Mouse (Mus musculus) forebrain, embryonic 12.5 days (tissue): ENCODE results near the gene Rsad2. TPM values are rescaled to one million over a fixed set of nuclear protein-coding genes. Genes with fewer than 3 reads are reported as not detected.
"Not testable (repeated sequence)": the region's sequence is repeated elsewhere in the genome, so short reads cannot be mapped to it uniquely, and the experiment has no call there.

ENCODE experiments used
- ATAC-seq: fragments of 200-750 bp; cut with Nextera tagmentation; 2 replicates; pipeline ENCODE4 v1.8.0; 2017; ENCODE audit warnings: moderate TSS enrichment; ENCODE audit not compliant: low FRiP score
- H3K27ac ChIP-seq: fragments of 300-500 bp; sonication (generic); 2 replicates; pipeline ENCODE4 v1.5.1; 2016; ENCODE audit warnings: mild to moderate bottlenecking
- H3K27me3 ChIP-seq: fragments of 300-500 bp; sonication (generic); 2 replicates; pipeline ENCODE4 v1.6.1; 2016; ENCODE audit warnings: mild to moderate bottlenecking
- H3K36me3 ChIP-seq: fragments of 300-500 bp; sonication (generic); replicated peaks from 2 replicates; pipeline ENCODE4 v1.6.1; 2016; ENCODE audit warnings: mild to moderate bottlenecking
- H3K4me1 ChIP-seq: fragments of 300-500 bp; sonication (generic); 2 replicates; pipeline ENCODE4 v1.6.1; 2016
- H3K4me2 ChIP-seq: fragments of 300-500 bp; sonication (generic); 2 replicates; pipeline ENCODE4 v1.6.1; 2016; ENCODE audit warnings: mild to moderate bottlenecking, moderate library complexity
- H3K4me3 ChIP-seq: fragments of 300-500 bp; sonication (generic); replicated peaks from 2 replicates; pipeline ENCODE4 v1.5.1; 2016; ENCODE audit warnings: mild to moderate bottlenecking
- H3K9ac ChIP-seq: fragments of 300-500 bp; sonication (generic); 2 replicates; pipeline ENCODE4 v1.6.1; 2016; ENCODE audit warnings: mild to moderate bottlenecking
- H3K9me3 ChIP-seq: fragments of 300-500 bp; sonication (generic); 2 replicates; pipeline ENCODE4 v1.6.1; 2016
- WGBS: fragments of 180-500 bp; shearing (Covaris S2); methylation state at CpG from one replicate; pipeline ENCODE4 v1.1.7; 2016; 5-methylcytosine and 5-hydroxymethylcytosine counted together
- polyA plus RNA-seq: library from polyadenylated mRNA; unstranded; fragments of >200 nt; fragmentation: Nextera tagmentation; extraction: Ambion mirVana; gene quantifications from 2 replicates; pipeline ENCODE4 v1.2.1, GENCODE M21; 2016

Rsad2 gene
- polyA plus RNA-seq = 0.36 and 0.79 TPM in 2 replicates

- Histone ChIP-seq H3K27ac (no peak within 1 kb of the TSS), H3K4me3 (no peak within 1 kb of the TSS), H3K27me3 (no peaks in the 10 kb centered on the region), H3K4me2 (0 out of 2 replicates have a peak within 1 kb of the TSS, but pooled peaks have one; percentile 10), H3K4me1 (peaks cover 7% of the 10 kb centered on the region), H3K36me3 (no peaks in the 10 kb centered on the region), H3K9ac (no peak within 1 kb of the TSS), H3K9me3 (no peaks in the 10 kb centered on the region)
- no peak for ATAC-seq
- WGBS = 55% methylated on average over 13 of the region's 13 CpGs
Measured at GRCm38 (mm10) chr12:26456028-26456698, at the start of gene Rsad2. Gene Rsad2 (minus strand): TSS chr12:26456452.

- ATAC-seq = no peak
- 89% methylated on average over 3 of the region's 3 CpGs for WGBS
Measured at GRCm38 (mm10) chr12:26501042-26501441, 44.8 kb upstream of the Rsad2 start.

GRCm38 (mm10) chr12:26489942-26490341, 33.7 kb upstream of the Rsad2 start:
- no peak overlapping the region for H3K4me3 ChIP-seq
- WGBS = 85% methylated on average over 1 of the region's 1 CpGs
- H3K4me2 ChIP-seq = no peak overlapping the region
- no peaks in the 10 kb centered on the region for H3K9me3 ChIP-seq
- H3K4me1 ChIP-seq = peaks cover 11% of the 10 kb centered on the region
- H3K9ac ChIP-seq = no peak overlapping the region
- H3K27me3 ChIP-seq = peaks cover 12% of the 10 kb centered on the region
- no peaks in the 10 kb centered on the region for H3K36me3 ChIP-seq
- H3K27ac ChIP-seq = no peak overlapping the region
- no peak for ATAC-seq

More at GRCm38 (mm10) chr12:26501042-26501441, 44.8 kb upstream of the Rsad2 start:
- Histone ChIP-seq H3K9ac (no peak overlapping the region), H3K27me3 (no peaks in the 10 kb centered on the region; the same call in 1 of the 2 replicates), H3K4me3 (no peak overlapping the region), H3K4me2 (no peak overlapping the region), H3K9me3 (no peaks in the 10 kb centered on the region), H3K27ac (no peak overlapping the region), H3K36me3 (no peaks in the 10 kb centered on the region), H3K4me1 (no peaks in the 10 kb centered on the region)

- no peak overlapping the region for H3K4me3 ChIP-seq
- no peak overlapping the region for H3K9ac ChIP-seq
- no peaks in the 10 kb centered on the region for H3K9me3 ChIP-seq
- 27% methylated on average over 5 of the region's 5 CpGs for WGBS
- H3K27ac ChIP-seq = no peak overlapping the region
- peaks cover 12% of the 10 kb centered on the region for H3K27me3 ChIP-seq
- peak; percentile 36; the same call in 1 of the 2 replicates for ATAC-seq
- no peaks in the 10 kb centered on the region for H3K36me3 ChIP-seq
- H3K4me1 ChIP-seq = peaks cover 11% of the 10 kb centered on the region
- H3K4me2 ChIP-seq = no peak overlapping the region
Measured at GRCm38 (mm10) chr12:26488617-26489274, 32.5 kb upstream of the Rsad2 start.

- peak; percentile 78 for ATAC-seq
- no peak overlapping the region for H3K4me3 ChIP-seq
- WGBS = 40% methylated on average over 14 of the region's 14 CpGs
Measured at GRCm38 (mm10) chr12:26487874-26488616, 31.8 kb upstream of the Rsad2 start.

GRCm38 (mm10) chr12:26485738-26486580, 29.7 kb upstream of the Rsad2 start:
- not testable (repeated sequence) for H3K4me3 ChIP-seq, H3K9me3 ChIP-seq, H3K4me2 ChIP-seq, H3K9ac ChIP-seq, H3K27ac ChIP-seq, ATAC-seq, H3K36me3 ChIP-seq
- Histone ChIP-seq H3K4me1 (peaks cover 11% of the 10 kb centered on the region), H3K27me3 (peaks cover 12% of the 10 kb centered on the region)
- 94% methylated on average over 12 of the region's 12 CpGs for WGBS

More at GRCm38 (mm10) chr12:26487874-26488616, 31.8 kb upstream of the Rsad2 start:
- Histone ChIP-seq H3K4me2 (no peak overlapping the region; the same call in 1 of the 2 replicates), H3K27ac (no peak overlapping the region), H3K9me3 (no peaks in the 10 kb centered on the region), H3K4me1 (peaks cover 11% of the 10 kb centered on the region), H3K36me3 (no peaks in the 10 kb centered on the region), H3K27me3 (peaks cover 12% of the 10 kb centered on the region), H3K9ac (no peak overlapping the region)

GRCm38 (mm10) chr12:26478196-26479004, 22.1 kb upstream of the Rsad2 start:
- Histone ChIP-seq H3K27ac (no peak overlapping the region), H3K4me1 (no peaks in the 10 kb centered on the region), H3K36me3 (no peaks in the 10 kb centered on the region), H3K27me3 (no peaks in the 10 kb centered on the region), H3K9ac (no peak overlapping the region), H3K9me3 (no peaks in the 10 kb centered on the region), H3K4me3 (no peak overlapping the region), H3K4me2 (no peak overlapping the region)
- no peak for ATAC-seq
- 81% methylated on average over 18 of the region's 18 CpGs for WGBS

GRCm38 (mm10) chr12:26477198-26477597, 20.9 kb upstream of the Rsad2 start:
- Histone ChIP-seq H3K4me3 (no peak overlapping the region), H3K27me3 (no peaks in the 10 kb centered on the region), H3K36me3 (no peaks in the 10 kb centered on the region), H3K27ac (no peak overlapping the region), H3K4me2 (no peak overlapping the region), H3K4me1 (no peaks in the 10 kb centered on the region), H3K9ac (no peak overlapping the region), H3K9me3 (no peaks in the 10 kb centered on the region)
- no peak for ATAC-seq
- WGBS = 88% methylated on average over 5 of the region's 5 CpGs

GRCm38 (mm10) chr12:26473746-26474145, 17.5 kb upstream of the Rsad2 start:
- peaks cover 9% of the 10 kb centered on the region; the same call in 1 of the 2 replicates for H3K4me1 ChIP-seq
- no peaks in the 10 kb centered on the region for H3K36me3 ChIP-seq
- no peak overlapping the region for H3K4me3 ChIP-seq
- no peak overlapping the region for H3K27ac ChIP-seq
- no peak overlapping the region for H3K4me2 ChIP-seq
- 91% methylated on average over 6 of the region's 6 CpGs for WGBS
- no peaks in the 10 kb centered on the region for H3K9me3 ChIP-seq
- peaks cover 5% of the 10 kb centered on the region; the same call in 1 of the 2 replicates for H3K27me3 ChIP-seq
- no peak overlapping the region for H3K9ac ChIP-seq
- no peak for ATAC-seq

GRCm38 (mm10) chr12:26472770-26473481, 16.7 kb upstream of the Rsad2 start:
- Histone ChIP-seq H3K4me3 (no peak overlapping the region), H3K4me2 (no peak overlapping the region), H3K4me1 (peaks cover 12% of the 10 kb centered on the region; the same call in 1 of the 2 replicates), H3K27ac (no peak overlapping the region), H3K27me3 (peaks cover 8% of the 10 kb centered on the region; the same call in 1 of the 2 replicates), H3K9ac (no peak overlapping the region), H3K36me3 (no peaks in the 10 kb centered on the region), H3K9me3 (no peaks in the 10 kb centered on the region)
- WGBS = 86% methylated on average over 3 of the region's 3 CpGs
- no peak for ATAC-seq
